Mouse (Mus musculus): ENCODE measurements around the gene 4930402F06Rik. TPM values are rescaled to one million over a fixed set of nuclear protein-coding genes. Genes with fewer than 3 reads are reported as not detected.

The 4930402F06Rik gene
- polyA plus RNA-seq, 1 experiment from 2014 or later: not detected

DNA sequence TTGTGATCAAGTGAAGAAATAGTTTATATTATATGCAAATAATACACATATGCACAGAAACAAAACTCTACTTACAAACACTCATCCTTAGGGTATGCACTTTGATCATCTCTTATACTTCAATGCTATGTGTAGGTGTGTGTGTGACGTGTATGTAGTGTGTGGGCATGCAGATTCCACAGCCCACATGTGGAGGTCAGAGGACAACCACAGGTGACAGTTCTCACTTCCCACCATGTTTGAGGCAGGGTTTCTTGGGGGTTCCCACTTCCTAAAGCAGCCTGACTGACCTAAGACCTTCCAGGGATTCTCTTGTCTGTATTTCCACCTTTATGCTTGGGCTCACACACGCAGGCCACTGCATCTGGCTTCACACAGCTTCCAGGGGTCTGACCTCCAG lies 15.3 kb upstream of the 4930402F06Rik start:
- Histone ChIP-seq H3K9me3 (no peaks in the 10 kb centered on the region), H3K27me3 (replicated peaks) (no peaks in the 10 kb centered on the region), H3K4me3 (no peak overlapping the region), H3K9ac (no peak overlapping the region), H3K27ac (no peak overlapping the region), H3K4me2 (replicated peaks) (no peak overlapping the region), H3K4me1 (no peaks in the 10 kb centered on the region), H3K36me3 (no peaks in the 10 kb centered on the region)
- 84% methylated on average over 2 of the region's 2 CpGs for WGBS
- no peak for ATAC-seq (ENCODE audit: low FRiP score, low read depth)

DNA sequence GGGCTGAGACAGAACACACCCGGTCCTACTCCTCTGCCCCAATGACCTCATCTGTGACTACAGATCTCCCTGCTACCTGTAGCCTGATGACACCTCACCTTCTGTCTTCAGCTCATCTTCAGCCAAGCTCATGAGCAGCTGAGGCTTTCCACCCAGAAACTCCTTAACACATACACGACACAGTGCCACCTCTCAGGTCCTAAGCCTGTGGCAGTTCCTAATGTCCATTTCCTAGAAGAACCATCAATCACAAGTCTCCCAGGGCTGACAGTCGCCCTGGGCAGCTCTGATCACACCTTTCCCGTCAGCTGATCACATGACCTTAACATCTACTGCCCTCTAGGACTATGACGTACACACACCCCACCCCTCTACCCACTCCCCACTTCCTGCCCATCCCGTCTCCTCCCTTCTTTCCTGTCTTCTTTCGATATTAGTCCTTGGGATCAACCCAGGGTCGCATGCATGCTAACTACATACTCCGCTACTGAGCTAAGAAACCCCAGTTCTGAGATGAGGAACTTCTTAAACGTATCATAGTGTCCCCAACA lies 14.7 kb upstream of the 4930402F06Rik start:
- Histone ChIP-seq H3K4me2 (replicated peaks) (no peak overlapping the region), H3K9ac (no peak overlapping the region), H3K4me1 (no peaks in the 10 kb centered on the region), H3K27me3 (replicated peaks) (no peaks in the 10 kb centered on the region), H3K27ac (no peak overlapping the region), H3K9me3 (no peaks in the 10 kb centered on the region), H3K4me3 (no peak overlapping the region), H3K36me3 (no peaks in the 10 kb centered on the region)
- WGBS: 83% methylated on average over 10 of the region's 10 CpGs
- no peak for ATAC-seq (ENCODE audit: low FRiP score, low read depth)

DNA sequence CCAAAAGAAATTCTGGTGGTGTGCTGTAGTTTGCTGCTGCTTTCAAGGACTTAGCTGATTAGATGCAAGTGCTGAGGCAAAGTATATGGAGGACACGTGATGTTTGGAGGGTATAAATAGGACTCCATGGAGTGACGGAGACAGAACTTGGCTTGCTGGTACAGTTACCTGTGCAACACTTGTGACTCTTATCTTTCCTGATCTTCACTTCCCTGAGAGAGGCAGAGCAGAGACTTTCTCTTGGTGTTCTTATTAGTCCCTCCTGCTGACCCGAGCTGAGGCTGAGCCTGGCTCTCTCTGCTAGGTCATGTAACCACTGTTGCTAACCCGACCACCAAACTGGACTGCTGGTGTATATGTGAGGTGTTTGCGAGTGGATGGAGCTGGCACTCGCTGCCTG lies 12.5 kb upstream of the 4930402F06Rik start:
- Histone ChIP-seq H3K4me1 (no peaks in the 10 kb centered on the region), H3K36me3 (no peaks in the 10 kb centered on the region), H3K27ac (no peak overlapping the region), H3K27me3 (replicated peaks) (no peaks in the 10 kb centered on the region), H3K9ac (no peak overlapping the region), H3K4me2 (replicated peaks) (no peak overlapping the region), H3K4me3 (no peak overlapping the region), H3K9me3 (no peaks in the 10 kb centered on the region)
- WGBS: 87% methylated on average over 6 of the region's 6 CpGs
- no peak for ATAC-seq (ENCODE audit: low FRiP score, low read depth)

DNA sequence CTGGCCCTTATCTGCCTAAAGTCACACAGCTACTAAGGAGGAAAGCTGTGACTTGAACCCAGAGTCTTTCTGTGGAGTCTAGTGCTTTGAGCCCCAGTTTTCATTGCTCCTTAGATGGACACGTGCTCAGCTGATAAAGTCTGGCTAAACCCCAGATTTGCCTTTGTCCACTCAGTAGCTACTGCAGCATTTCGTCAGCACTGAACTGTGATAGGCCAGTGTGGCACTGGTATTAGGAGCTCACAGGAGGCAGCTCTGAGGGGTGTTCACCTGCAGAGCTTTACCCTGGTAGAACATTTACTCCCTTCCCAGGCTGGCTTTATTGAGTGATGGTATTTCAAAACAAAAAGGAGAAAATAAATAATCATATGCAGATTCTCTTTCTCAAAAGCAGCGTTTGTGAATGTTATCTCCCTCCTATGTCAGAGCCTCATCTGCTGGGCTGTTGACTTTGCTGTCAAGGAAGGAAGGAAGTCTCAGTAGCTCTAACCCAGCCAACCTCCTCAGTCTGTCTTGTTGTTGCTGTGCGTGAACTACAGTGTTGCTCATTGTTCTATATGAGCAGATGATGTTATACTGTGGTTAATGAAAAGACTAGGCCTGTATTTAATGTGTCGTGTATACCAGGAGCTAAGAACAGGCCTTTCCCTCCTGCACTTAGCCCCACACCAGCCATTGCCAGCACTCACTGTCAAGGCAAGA lies 11.6 kb upstream of the 4930402F06Rik start:
- no peaks in the 10 kb centered on the region for H3K9me3 ChIP-seq
- no peak overlapping the region for H3K4me2 ChIP-seq (replicated peaks)
- H3K27ac ChIP-seq: no peak overlapping the region
- WGBS: 85% methylated on average over 5 of the region's 5 CpGs
- no peak for ATAC-seq (ENCODE audit: low FRiP score, low read depth)
- no peaks in the 10 kb centered on the region for H3K4me1 ChIP-seq
- no peaks in the 10 kb centered on the region for H3K27me3 ChIP-seq (replicated peaks)
- no peaks in the 10 kb centered on the region for H3K36me3 ChIP-seq
- no peak overlapping the region for H3K9ac ChIP-seq
- no peak overlapping the region for H3K4me3 ChIP-seq

DNA sequence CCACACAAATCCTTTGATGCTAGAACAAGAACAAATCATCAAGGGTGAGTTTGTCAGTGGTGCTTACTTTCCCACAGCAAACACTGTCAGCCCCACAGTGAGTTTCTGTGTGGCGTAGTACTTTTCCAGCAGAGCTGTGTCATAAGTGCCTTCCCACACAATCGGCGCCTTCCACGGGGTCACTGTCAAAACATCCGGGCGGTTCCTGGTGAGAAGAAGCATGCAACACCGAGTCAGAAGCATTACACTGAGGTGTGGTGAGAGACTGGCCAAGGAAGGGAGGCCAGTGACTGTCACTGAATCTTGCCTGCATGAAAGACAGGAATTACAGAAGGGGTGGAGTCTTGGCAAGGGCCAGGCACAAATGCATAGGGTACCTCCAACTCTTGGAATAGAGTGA lies 10.9 kb upstream of the 4930402F06Rik start:
- Histone ChIP-seq H3K4me3 (no peak overlapping the region), H3K9me3 (no peaks in the 10 kb centered on the region), H3K4me2 (replicated peaks) (no peak overlapping the region), H3K36me3 (no peaks in the 10 kb centered on the region), H3K4me1 (no peaks in the 10 kb centered on the region), H3K27me3 (replicated peaks) (no peaks in the 10 kb centered on the region), H3K9ac (no peak overlapping the region), H3K27ac (no peak overlapping the region)
- ATAC-seq (ENCODE audit: low FRiP score, low read depth): no peak
- 84% methylated on average over 7 of the region's 7 CpGs for WGBS

DNA sequence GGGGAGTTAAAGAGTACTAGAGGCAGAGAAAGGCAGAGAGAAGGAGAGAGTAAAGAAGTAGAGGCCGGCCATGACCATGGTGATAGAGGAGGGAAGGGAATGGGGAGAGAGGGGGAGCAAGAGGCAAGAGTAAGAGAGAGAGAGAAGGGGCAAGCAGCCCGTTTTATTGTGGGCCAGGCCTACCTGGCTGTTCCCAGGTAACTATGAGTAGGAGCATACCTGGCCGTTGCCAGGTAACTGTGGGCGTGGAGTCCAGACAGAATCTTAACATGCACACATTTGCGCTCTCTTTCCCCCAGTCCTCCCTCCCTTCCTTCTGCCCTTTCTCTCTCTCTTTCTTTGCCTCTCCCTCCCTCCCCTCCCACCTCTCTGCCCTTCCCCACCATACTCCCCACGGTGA lies 10.3 kb upstream of the 4930402F06Rik start:
- 83% methylated on average over 6 of the region's 6 CpGs for WGBS
- no peak overlapping the region for H3K9ac ChIP-seq
- no peaks in the 10 kb centered on the region for H3K9me3 ChIP-seq
- no peaks in the 10 kb centered on the region for H3K27me3 ChIP-seq (replicated peaks)
- no peaks in the 10 kb centered on the region for H3K36me3 ChIP-seq
- H3K4me1 ChIP-seq: no peaks in the 10 kb centered on the region
- no peak overlapping the region for H3K4me2 ChIP-seq (replicated peaks)
- H3K4me3 ChIP-seq: no peak overlapping the region
- no peak overlapping the region for H3K27ac ChIP-seq
- ATAC-seq (ENCODE audit: low FRiP score, low read depth): no peak

DNA sequence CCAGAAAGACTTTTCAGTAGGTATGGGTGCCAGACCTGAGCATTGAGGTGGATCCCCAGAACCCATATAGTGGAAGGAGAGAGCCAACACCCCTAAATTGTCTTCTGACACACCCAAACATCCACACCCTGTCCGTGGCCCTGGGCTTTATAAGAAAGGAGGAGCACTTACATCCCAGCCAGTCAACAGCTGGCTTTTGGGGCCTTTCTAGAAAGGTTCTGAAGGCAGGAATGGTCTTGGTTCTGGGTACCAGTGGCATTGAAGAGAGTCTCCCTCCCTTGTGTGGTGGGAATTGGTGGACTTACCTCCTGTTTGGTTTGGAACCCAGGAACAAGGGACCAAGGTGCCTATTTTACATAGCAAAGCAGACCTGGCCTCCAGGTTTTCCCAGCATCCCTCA lies 9.6 kb upstream of the 4930402F06Rik start:
- no peak for ATAC-seq (ENCODE audit: low FRiP score, low read depth)

DNA sequence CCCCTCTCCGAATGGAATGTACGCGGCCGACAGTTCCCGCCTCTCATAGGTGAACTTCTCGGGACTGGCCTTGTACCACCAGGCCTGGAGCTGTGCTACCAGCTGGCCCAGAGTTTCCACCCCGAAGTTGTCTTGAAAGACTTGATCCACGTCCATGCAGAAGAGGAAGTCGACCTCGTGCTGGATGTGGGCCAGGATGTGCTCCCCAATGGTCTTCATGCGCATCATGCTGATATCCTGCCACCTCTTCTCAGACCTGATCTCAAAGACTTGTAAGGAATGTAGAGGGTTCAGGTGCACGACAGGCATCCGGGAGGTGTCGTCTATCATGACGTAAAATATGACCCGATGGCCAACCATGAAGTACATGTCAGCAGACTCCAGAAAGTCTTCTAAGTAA lies 5.4 kb upstream of the 4930402F06Rik start:
- Histone ChIP-seq H3K27ac (no peak overlapping the region), H3K4me2 (replicated peaks) (no peak overlapping the region), H3K9ac (no peak overlapping the region), H3K4me3 (no peak overlapping the region), H3K27me3 (replicated peaks) (no peaks in the 10 kb centered on the region), H3K4me1 (no peaks in the 10 kb centered on the region), H3K36me3 (no peaks in the 10 kb centered on the region), H3K9me3 (no peaks in the 10 kb centered on the region)
- no peak for ATAC-seq (ENCODE audit: low FRiP score, low read depth)
- WGBS: 93% methylated on average over 16 of the region's 16 CpGs

More for the DNA sequence above, 9.6 kb upstream of the 4930402F06Rik start:
- no peaks in the 10 kb centered on the region for H3K9me3 ChIP-seq
- no peak overlapping the region for H3K4me3 ChIP-seq
- 72% methylated on average over 1 of the region's 1 CpGs for WGBS
- no peak overlapping the region for H3K27ac ChIP-seq
- no peak overlapping the region for H3K9ac ChIP-seq
- no peaks in the 10 kb centered on the region for H3K4me1 ChIP-seq
- no peaks in the 10 kb centered on the region for H3K27me3 ChIP-seq (replicated peaks)
- H3K4me2 ChIP-seq (replicated peaks): no peak overlapping the region
- no peaks in the 10 kb centered on the region for H3K36me3 ChIP-seq

DNA sequence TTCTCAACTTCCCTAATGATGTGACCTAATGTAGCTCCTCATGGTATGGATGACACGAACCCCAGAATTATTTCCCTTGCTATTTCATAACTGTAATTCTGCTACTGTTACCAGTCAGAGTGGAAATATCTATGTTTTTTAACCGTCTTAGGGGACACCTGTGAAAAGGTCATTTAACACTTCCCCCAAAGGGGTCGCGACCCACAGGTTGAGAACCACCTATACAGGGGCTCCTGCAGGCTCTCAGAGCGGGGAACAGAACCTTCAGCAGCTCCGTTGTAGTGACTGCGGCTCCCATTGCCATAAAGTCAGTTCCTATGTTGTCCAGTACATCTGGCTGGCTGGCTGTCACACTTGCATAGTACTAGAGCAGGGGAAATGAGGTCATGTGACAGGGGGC lies 3.8 kb upstream of the 4930402F06Rik start:
- WGBS: 89% methylated on average over 7 of the region's 7 CpGs
- no peak overlapping the region for H3K4me3 ChIP-seq
- H3K27me3 ChIP-seq (replicated peaks): no peaks in the 10 kb centered on the region
- H3K4me1 ChIP-seq: no peaks in the 10 kb centered on the region
- H3K36me3 ChIP-seq: no peaks in the 10 kb centered on the region
- H3K27ac ChIP-seq: no peak overlapping the region
- no peak overlapping the region for H3K9ac ChIP-seq
- no peak overlapping the region for H3K4me2 ChIP-seq (replicated peaks)
- no peaks in the 10 kb centered on the region for H3K9me3 ChIP-seq
- ATAC-seq (ENCODE audit: low FRiP score, low read depth): no peak

DNA sequence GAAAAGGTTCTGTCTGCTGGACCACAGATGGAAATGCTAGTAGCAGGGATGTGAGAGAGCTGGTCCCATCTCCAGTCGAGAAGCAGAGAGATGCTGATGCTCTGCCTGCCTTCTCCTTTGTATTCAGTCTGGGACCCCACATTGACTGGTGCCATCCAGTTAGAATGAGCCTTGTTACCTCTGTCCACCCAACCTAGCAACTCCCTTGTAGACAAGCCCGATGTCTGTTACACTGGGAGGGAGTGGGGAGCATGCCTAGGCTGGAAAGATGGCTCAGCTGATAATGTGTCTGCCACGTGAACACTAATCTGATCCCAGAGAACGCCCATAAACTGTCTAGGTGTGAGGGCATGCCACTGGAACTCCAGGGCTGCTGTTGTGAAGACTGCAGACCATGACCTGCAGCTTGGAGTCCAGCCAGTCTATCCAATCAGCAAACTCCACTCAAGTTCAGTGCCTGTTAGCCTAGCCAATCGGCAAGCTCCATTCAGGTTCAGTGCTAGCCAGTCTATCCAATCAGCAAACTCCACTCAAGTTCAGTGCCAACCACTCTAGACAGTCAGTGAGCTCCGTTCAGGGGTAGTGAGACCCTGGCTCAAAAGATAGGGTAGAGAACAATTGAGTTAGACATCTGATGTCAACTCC lies 1.3 kb upstream of the 4930402F06Rik start:
- no peaks in the 10 kb centered on the region for H3K4me1 ChIP-seq
- 84% methylated on average over 6 of the region's 6 CpGs for WGBS
- H3K9ac ChIP-seq: no peak overlapping the region
- no peak for ATAC-seq (ENCODE audit: low FRiP score, low read depth)
- no peak overlapping the region for H3K4me3 ChIP-seq
- H3K4me2 ChIP-seq (replicated peaks): no peak overlapping the region
- H3K27ac ChIP-seq: no peak overlapping the region
- no peaks in the 10 kb centered on the region for H3K27me3 ChIP-seq (replicated peaks)
- H3K36me3 ChIP-seq: no peaks in the 10 kb centered on the region
- H3K9me3 ChIP-seq: no peaks in the 10 kb centered on the region

DNA sequence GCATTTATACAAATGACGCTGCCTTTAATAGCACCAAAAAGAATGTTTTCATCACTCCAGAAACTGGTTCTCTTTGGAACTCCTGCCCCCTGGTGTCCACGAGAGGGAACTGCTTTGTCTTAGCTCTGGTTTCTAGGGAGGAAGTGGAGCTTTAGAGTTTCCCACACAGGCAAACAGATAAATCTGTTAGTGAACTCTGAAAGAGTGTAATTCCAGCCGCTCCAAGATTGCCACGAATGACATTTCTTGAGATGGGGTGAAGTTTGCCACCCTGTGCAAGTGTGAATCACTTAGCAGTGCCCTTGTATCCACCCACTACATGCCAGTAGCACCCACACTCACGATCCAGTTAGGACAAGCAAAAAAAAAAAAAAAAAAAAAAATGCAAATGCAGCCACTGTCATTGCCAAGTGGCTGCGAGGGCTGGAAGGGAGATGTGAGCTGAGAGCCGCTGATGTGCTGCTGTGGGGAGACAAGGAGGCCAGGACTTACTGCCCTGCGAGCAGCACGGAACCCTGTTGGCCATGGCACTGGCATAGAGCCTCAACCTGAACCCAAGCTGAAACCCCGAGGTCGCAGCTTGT lies 707 bp upstream of the 4930402F06Rik start:
- WGBS: 54% methylated on average over 11 of the region's 11 CpGs
- no peak for ATAC-seq (ENCODE audit: low FRiP score, low read depth)

DNA sequence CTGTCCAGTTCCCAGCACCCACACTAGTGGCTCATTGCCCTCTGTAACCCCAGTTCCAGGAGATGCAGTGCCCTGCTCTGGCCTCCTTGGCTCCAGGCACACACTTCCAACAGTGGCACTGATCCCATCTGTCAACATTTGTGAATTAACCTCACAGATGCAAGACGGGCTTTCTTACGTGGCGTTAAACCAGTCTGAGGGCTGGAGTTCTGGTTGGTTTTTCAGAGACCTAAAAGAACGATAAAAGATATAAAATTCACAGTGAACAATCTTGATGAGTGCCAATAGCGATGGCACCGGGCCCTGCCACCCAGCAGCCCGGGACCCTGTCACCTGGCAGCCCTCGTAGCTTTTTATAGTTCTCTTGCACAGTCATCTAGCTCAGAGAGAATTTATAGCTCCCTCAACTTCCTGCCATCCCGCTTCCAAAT lies 11.5 kb downstream of the 4930402F06Rik start:
- Histone ChIP-seq H3K4me1 (no peaks in the 10 kb centered on the region), H3K27me3 (replicated peaks) (no peaks in the 10 kb centered on the region), H3K36me3 (no peaks in the 10 kb centered on the region), H3K4me3 (no peak overlapping the region), H3K9ac (no peak overlapping the region), H3K4me2 (replicated peaks) (no peak overlapping the region), H3K27ac (no peak overlapping the region), H3K9me3 (no peaks in the 10 kb centered on the region)
- no peak for ATAC-seq (ENCODE audit: low FRiP score, low read depth)
- WGBS: 57% methylated on average over 9 of the region's 9 CpGs

More for the DNA sequence above, 707 bp upstream of the 4930402F06Rik start:
- H3K27ac ChIP-seq: no peak overlapping the region
- H3K4me2 ChIP-seq (replicated peaks): no peak overlapping the region
- H3K36me3 ChIP-seq: no peaks in the 10 kb centered on the region
- no peaks in the 10 kb centered on the region for H3K27me3 ChIP-seq (replicated peaks)
- no peaks in the 10 kb centered on the region for H3K9me3 ChIP-seq
- no peak overlapping the region for H3K9ac ChIP-seq
- no peak overlapping the region for H3K4me3 ChIP-seq
- no peaks in the 10 kb centered on the region for H3K4me1 ChIP-seq

All from neural tube, embryonic 12.5 days (tissue).